Mouse (Mus musculus): ENCODE results near the gene Bcl2l2. TPM values are rescaled to one million over a fixed set of nuclear protein-coding genes. Genes with fewer than 3 reads are reported as not detected.
A peak's percentile ranks its signal among the peaks of the same experiment; 100 is the strongest.

Bcl2l2 gene
- total RNA-seq, 1 experiment = 7.7 TPM

DNA sequence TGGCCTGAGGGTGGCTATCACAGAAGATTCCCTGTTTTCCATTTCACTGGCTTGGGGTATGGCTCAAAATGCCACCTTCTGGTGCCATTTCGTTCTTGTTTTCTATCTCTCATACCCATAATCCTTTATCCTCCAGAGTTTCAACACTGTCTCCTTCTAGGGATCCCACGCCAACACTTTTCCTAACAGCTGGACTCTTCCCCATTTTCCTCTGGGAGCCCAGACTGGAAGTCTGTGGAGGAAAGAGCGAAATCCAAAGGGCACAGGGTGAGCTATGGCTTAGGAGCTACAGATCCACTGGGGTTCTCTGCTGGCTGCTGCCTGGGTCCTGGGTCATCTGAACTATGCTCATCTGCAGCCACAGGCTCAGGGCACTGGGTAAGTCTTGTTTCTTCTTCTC, 9.0 kb upstream of the Bcl2l2 start:
- H3K9ac ChIP-seq (ENCODE audit: insufficient read depth, low read depth, low read length, poor library complexity, severe bottlenecking) = no peak overlapping the region

DNA sequence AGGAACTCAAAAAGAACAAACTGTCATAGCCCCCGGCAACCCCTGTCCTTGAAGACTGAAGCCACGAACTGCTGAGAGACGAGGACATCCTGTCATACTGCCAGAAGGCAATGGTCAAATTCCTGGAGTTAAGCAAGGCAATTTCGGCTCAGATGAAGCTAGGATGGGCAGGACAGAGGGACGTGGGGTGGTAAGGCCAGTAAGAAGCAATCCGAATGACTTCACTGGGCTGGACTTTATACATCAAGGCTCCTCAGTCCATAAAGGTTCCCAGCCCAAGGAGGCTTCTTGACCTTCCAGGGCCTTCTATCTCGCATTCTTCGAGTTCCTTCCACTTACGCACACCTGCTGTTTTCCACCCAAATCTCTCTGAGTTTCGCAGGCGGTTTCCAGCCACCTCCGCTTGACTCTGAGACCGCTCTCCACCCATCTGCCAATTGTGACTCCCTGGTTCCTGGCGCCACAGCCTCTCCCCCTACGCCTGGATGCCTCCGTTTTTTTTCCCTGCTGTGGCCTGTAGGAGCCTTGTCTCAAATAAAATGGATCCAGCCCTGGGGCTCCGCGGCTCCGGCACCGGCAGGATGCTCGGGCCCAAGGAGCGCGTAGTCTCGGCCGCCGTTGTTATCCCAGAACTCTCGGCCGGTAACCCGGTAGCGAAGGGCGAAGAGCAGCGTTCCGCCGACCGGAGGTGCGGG, 7.2 kb upstream of the Bcl2l2 start:
- in situ Hi-C loops (cut with MboI; ENCODE audit: low sequenced_read_pairs in 2 of 2, unreplicated experiment in 2 of 2) = no loop called here
- TF ChIP-seq CHD2 (IDR thresholded peaks at IDR 0.05; ENCODE audit: low read depth, low read length) (no peak), HCFC1 (IDR thresholded peaks at IDR 0.05; ENCODE audit: borderline replicate concordance, insufficient read depth, low read length) (no peak), ZNF384 (IDR thresholded peaks at IDR 0.05; ENCODE audit: low read depth, low read length) (peak; percentile 67), ZC3H11A (IDR thresholded peaks at IDR 0.05; ENCODE audit: borderline replicate concordance, low read depth, low read length) (no peak), MAFK (IDR thresholded peaks at IDR 0.05; ENCODE audit: insufficient read depth, low read depth, low read length) (no peak)
- Histone ChIP-seq H3K36me3 (ENCODE audit: control insufficient read depth, insufficient read depth, low read length, poor library complexity, severe bottlenecking) (no peaks in the 10 kb centered on the region), H3K4me1 (ENCODE audit: control insufficient read depth in 2 of 2, insufficient read depth in 2 of 2, low read length in 2 of 2, poor library complexity in 1 of 2) (peaks cover 0 to 3% of the 10 kb centered on the region in 2 experiments; a peak in 2 of 4 replicates), H3K4me3 (ENCODE audit: insufficient read depth in 1 of 2, low read depth in 1 of 2, low read length in 2 of 2, poor library complexity in 1 of 2, severe bottlenecking in 1 of 2) (peak overlapping the region; percentile 95 to 97), H3K9ac (ENCODE audit: insufficient read depth, low read depth, low read length, poor library complexity, severe bottlenecking) (peak overlapping the region; percentile 93), H3K9me3 (ENCODE audit: control insufficient read depth, insufficient read depth, low read depth, low read length) (no peaks in the 10 kb centered on the region), H3K27ac (ENCODE audit: insufficient read depth, low read depth, low read length, poor library complexity, severe bottlenecking) (peak overlapping the region; percentile 33; the same call in 1 of the 2 replicates)
- DNase-seq (ENCODE audit: low read depth, low spot score) = no peak

More for the DNA sequence above, 9.0 kb upstream of the Bcl2l2 start:
- Histone ChIP-seq H3K4me1 (ENCODE audit: control insufficient read depth in 2 of 2, insufficient read depth in 2 of 2, low read length in 2 of 2, poor library complexity in 1 of 2) (peaks cover 0 to 3% of the 10 kb centered on the region in 2 experiments; a peak in 2 of 4 replicates), H3K36me3 (ENCODE audit: control insufficient read depth, insufficient read depth, low read length, poor library complexity, severe bottlenecking) (no peaks in the 10 kb centered on the region), H3K27ac (ENCODE audit: insufficient read depth, low read depth, low read length, poor library complexity, severe bottlenecking) (no peak overlapping the region), H3K4me3 (ENCODE audit: insufficient read depth in 1 of 2, low read depth in 1 of 2, low read length in 2 of 2, poor library complexity in 1 of 2, severe bottlenecking in 1 of 2) (no peak overlapping the region), H3K9me3 (ENCODE audit: control insufficient read depth, insufficient read depth, low read depth, low read length) (no peaks in the 10 kb centered on the region)
- in situ Hi-C loops (cut with MboI; ENCODE audit: low sequenced_read_pairs in 2 of 2, unreplicated experiment in 2 of 2) = no loop called here
- TF ChIP-seq CHD2 (IDR thresholded peaks at IDR 0.05; ENCODE audit: low read depth, low read length) = no peak
- no peak for TF ChIP-seq ZC3H11A (IDR thresholded peaks at IDR 0.05; ENCODE audit: borderline replicate concordance, low read depth, low read length)
- TF ChIP-seq ZNF384 (IDR thresholded peaks at IDR 0.05; ENCODE audit: low read depth, low read length) = no peak
- TF ChIP-seq MAFK (IDR thresholded peaks at IDR 0.05; ENCODE audit: insufficient read depth, low read depth, low read length) = no peak
- TF ChIP-seq HCFC1 (IDR thresholded peaks at IDR 0.05; ENCODE audit: borderline replicate concordance, insufficient read depth, low read length) = no peak
- no peak for DNase-seq (ENCODE audit: low read depth, low spot score)

DNA sequence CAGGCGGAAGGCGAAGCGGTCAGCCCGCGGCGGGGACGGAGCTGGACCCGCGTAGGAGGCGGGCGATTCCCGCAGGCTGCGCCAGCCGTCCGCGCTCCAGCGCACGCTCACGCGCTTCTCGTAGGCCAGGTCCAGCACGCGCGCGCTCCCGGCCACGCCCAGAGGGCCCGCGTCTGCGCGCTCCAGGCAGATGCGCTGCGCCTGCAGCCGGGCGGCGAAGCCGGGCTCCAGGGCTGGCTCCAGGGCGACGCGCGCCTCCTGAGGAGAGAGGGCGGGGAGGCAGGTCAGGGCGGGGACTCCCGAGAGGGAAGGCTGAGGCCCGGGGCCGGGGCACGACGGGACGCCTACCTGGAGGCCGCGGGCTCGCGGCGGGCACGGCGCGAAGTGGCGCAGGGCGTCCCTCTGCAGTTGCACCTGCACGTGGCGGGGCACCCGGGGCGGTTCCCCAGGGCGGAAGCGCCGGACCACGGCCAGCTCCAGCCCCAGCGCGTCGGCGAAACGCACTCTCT, 6.6 kb upstream of the Bcl2l2 start:
- peak overlapping the region; percentile 95 to 97 for H3K4me3 ChIP-seq (ENCODE audit: insufficient read depth in 1 of 2, low read depth in 1 of 2, low read length in 2 of 2, poor library complexity in 1 of 2, severe bottlenecking in 1 of 2)
- H3K36me3 ChIP-seq (ENCODE audit: control insufficient read depth, insufficient read depth, low read length, poor library complexity, severe bottlenecking) = no peaks in the 10 kb centered on the region
- H3K27ac ChIP-seq (ENCODE audit: insufficient read depth, low read depth, low read length, poor library complexity, severe bottlenecking) = 0 out of 2 replicates have a peak overlapping the region, but pooled peaks have one; percentile 33
- H3K4me1 ChIP-seq (ENCODE audit: control insufficient read depth in 2 of 2, insufficient read depth in 2 of 2, low read length in 2 of 2, poor library complexity in 1 of 2) = peaks cover 0 to 3% of the 10 kb centered on the region in 2 experiments; a peak in 2 of 4 replicates
- peak overlapping the region; percentile 93 for H3K9ac ChIP-seq (ENCODE audit: insufficient read depth, low read depth, low read length, poor library complexity, severe bottlenecking)
- no peaks in the 10 kb centered on the region for H3K9me3 ChIP-seq (ENCODE audit: control insufficient read depth, insufficient read depth, low read depth, low read length)
- in situ Hi-C loops (cut with MboI; ENCODE audit: low sequenced_read_pairs in 2 of 2, unreplicated experiment in 2 of 2) = no loop called here
- peak; percentile 86 for DNase-seq (ENCODE audit: low read depth, low spot score)
- TF ChIP-seq HCFC1 (IDR thresholded peaks at IDR 0.05; ENCODE audit: borderline replicate concordance, insufficient read depth, low read length) (no peak; the same call in none of the 2 replicates), ZNF384 (IDR thresholded peaks at IDR 0.05; ENCODE audit: low read depth, low read length) (no peak), ZC3H11A (IDR thresholded peaks at IDR 0.05; ENCODE audit: borderline replicate concordance, low read depth, low read length) (no peak)

DNA sequence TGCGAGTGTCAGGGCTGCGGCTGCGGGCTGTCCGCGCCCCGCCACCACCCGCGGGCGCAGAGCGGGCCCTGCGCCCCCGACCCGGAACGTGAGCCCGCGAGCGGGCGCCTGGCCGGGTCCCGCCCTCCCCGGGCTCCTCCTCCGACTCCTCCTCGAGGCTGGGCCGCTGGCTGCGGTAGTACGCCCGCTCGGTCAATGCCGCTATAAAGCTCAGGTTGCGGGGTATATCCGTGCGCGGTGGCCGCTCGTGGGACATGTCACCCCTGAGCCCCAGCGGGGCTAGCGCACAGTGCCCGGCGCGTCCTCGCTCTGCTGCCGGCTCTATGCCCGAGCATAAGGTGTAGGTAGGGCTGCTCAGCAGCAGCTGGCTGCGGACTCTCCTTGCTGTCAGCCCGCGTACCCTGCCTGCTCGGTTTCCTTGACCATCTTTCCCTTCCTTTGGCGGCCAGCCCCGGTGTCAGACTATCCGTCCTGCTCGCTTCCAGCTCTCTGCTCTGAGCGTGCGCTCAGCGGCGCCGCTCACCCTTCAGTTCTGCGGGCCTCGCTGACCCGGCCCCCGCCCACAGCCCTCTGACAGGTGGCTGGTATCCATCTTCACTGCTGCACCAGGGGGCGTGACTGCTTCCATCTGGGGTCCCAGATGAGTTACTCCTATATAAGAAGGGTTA, 6.0 kb upstream of the Bcl2l2 start, which contains the start of gene Ppp1r3e:
Ppp1r3e (minus strand) TSS at position 503 of the 668 bp plus-strand sequence.
- in situ Hi-C loops (cut with MboI; ENCODE audit: low sequenced_read_pairs in 2 of 2, unreplicated experiment in 2 of 2) = no loop called here
- Histone ChIP-seq H3K4me1 (ENCODE audit: control insufficient read depth in 2 of 2, insufficient read depth in 2 of 2, low read length in 2 of 2, poor library complexity in 1 of 2) (peaks cover 0 to 3% of the 10 kb centered on the region in 2 experiments; a peak in 2 of 4 replicates), H3K36me3 (ENCODE audit: control insufficient read depth, insufficient read depth, low read length, poor library complexity, severe bottlenecking) (no peaks in the 10 kb centered on the region), H3K9ac (ENCODE audit: insufficient read depth, low read depth, low read length, poor library complexity, severe bottlenecking) (peak within 1 kb of the TSS; percentile 93), H3K4me3 (ENCODE audit: insufficient read depth in 1 of 2, low read depth in 1 of 2, low read length in 2 of 2, poor library complexity in 1 of 2, severe bottlenecking in 1 of 2) (peak within 1 kb of the TSS; percentile 95 to 97), H3K9me3 (ENCODE audit: control insufficient read depth, insufficient read depth, low read depth, low read length) (no peaks in the 10 kb centered on the region), H3K27ac (ENCODE audit: insufficient read depth, low read depth, low read length, poor library complexity, severe bottlenecking) (0 out of 2 replicates have a peak within 1 kb of the TSS, but pooled peaks have one; percentile 33)
- no peak for DNase-seq (ENCODE audit: low read depth, low spot score)
- TF ChIP-seq HCFC1 (IDR thresholded peaks at IDR 0.05; ENCODE audit: borderline replicate concordance, insufficient read depth, low read length) (no peak), MAFK (IDR thresholded peaks at IDR 0.05; ENCODE audit: insufficient read depth, low read depth, low read length) (no peak), CHD2 (IDR thresholded peaks at IDR 0.05; ENCODE audit: low read depth, low read length) (no peak), ZNF384 (IDR thresholded peaks at IDR 0.05; ENCODE audit: low read depth, low read length) (no peak), ZC3H11A (IDR thresholded peaks at IDR 0.05; ENCODE audit: borderline replicate concordance, low read depth, low read length) (no peak)

All from ES-E14 (cell line).